Mouse (Mus musculus): ENCODE data around the gene Camta1. TPM values are rescaled to one million over a fixed set of nuclear protein-coding genes. Genes with fewer than 3 reads are reported as not detected.

The Camta1 gene
- polyA plus RNA-seq, 2 experiments: 7.3 to 32.8 TPM

DNA sequence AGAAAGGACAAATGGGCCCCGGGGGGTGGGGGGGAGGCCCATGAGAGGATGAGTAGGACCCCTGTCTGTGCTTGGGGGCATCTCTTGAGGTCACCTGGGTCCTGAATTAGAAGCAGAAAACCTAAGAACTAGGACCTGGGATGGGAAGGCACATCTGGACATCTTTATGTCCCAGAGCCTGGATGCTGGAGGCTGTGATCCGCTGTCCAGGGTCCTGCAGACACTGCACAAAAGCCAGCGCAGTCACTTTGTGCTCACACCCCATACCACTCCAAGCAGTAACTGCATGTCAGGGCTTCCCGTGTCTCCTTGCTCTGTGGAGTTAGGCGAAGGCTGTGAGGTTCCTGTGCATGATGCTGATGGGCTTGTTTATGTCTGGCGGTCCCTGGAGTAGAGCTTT is 699.8 kb downstream of the Camta1 start:
- DNase-seq (ENCODE audit: low read depth in 3 of 3, low spot score in 3 of 3) (no peak), ATAC-seq (ENCODE audit: insufficient read depth) (no peak)
- Histone ChIP-seq H3K4me2 (ENCODE audit: low read depth) (no peak overlapping the region), H3K27ac (no peak overlapping the region), H3K9ac (replicated peaks) (no peak overlapping the region), H3K9me3 (ENCODE audit: control insufficient read depth, low read length) (no peaks in the 10 kb centered on the region), H3K4me1 (replicated peaks; ENCODE audit: control insufficient read depth in 2 of 2, insufficient read depth in 2 of 2, low read length in 1 of 2) (no peaks in the 10 kb centered on the region), H3K27me3 (ENCODE audit: control insufficient read depth, insufficient read depth, low read length) (no peaks in the 10 kb centered on the region), H3K4me3 (ENCODE audit: insufficient read depth in 1 of 2, low read depth in 2 of 2, low read length in 2 of 2) (no peak overlapping the region), H3K36me3 (replicated peaks; ENCODE audit: control insufficient read depth, insufficient read depth, low read depth) (no peaks in the 10 kb centered on the region)
- no peak for TF ChIP-seq EP300 (IDR thresholded peaks at IDR 0.05; ENCODE audit: low read depth)
- no peak for TF ChIP-seq CTCF (IDR thresholded peaks at IDR 0.05; ENCODE audit: low read depth)
- 38% methylated on average over 6 of the region's 6 CpGs for WGBS (ENCODE audit: insufficient replicate concordance)

DNA sequence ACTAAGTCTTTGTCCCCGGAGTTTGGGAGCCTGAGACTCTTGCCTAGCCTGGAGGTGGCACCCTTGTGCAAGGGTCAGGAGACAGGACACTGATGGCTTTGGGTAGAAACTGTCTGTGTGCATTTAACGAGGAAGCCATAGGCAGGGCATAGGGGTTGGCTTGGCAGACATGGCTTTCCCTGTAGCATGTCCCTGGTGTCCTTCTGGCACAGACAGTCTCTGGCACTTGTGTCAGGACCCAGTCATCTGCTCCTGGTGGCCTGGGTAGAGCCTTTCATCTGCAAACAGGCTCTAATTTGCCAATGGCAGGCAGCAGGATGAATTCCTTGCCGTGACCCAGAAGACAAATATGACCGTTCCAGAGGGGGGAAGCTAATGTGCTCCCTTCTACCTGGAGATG is 700.7 kb downstream of the Camta1 start:
- no peaks in the 10 kb centered on the region for H3K9me3 ChIP-seq (ENCODE audit: control insufficient read depth, low read length)
- H3K4me2 ChIP-seq (ENCODE audit: low read depth): no peak overlapping the region
- no peaks in the 10 kb centered on the region for H3K36me3 ChIP-seq (replicated peaks; ENCODE audit: control insufficient read depth, insufficient read depth, low read depth)
- ATAC-seq (ENCODE audit: insufficient read depth): no peak
- H3K4me1 ChIP-seq (replicated peaks; ENCODE audit: control insufficient read depth in 2 of 2, insufficient read depth in 2 of 2, low read length in 1 of 2): no peaks in the 10 kb centered on the region
- 48% methylated on average over 4 of the region's 4 CpGs for WGBS (ENCODE audit: insufficient replicate concordance)
- no peaks in the 10 kb centered on the region for H3K27me3 ChIP-seq (ENCODE audit: control insufficient read depth, insufficient read depth, low read length)
- H3K9ac ChIP-seq (replicated peaks): no peak overlapping the region
- no peak overlapping the region for H3K27ac ChIP-seq
- H3K4me3 ChIP-seq (ENCODE audit: insufficient read depth in 1 of 2, low read depth in 2 of 2, low read length in 2 of 2): no peak overlapping the region
- no peak for DNase-seq (ENCODE audit: low read depth in 3 of 3, low spot score in 3 of 3)
- TF ChIP-seq EP300 (IDR thresholded peaks at IDR 0.05; ENCODE audit: low read depth) (no peak), CTCF (IDR thresholded peaks at IDR 0.05; ENCODE audit: low read depth) (no peak)

DNA sequence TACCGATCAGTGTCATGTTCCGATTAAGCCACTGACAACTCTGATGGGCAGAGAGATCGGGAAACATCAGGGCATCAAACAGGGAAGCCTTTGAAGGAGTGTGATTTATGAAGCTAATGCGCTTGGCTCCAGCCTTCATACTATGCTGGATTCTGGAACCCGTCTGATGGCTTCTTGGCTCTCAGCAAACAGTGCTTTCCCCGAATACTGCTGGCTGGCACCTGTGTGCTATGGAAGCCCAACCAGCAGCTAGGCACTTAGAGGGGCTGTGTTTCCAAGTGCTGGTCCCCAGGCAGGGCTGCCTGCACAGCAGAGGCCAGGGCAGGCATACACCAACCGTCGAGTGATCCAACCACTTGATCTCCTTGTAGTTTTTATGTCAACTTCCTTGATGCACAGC is 701.2 kb downstream of the Camta1 start:
- no peak for DNase-seq (ENCODE audit: low read depth in 3 of 3, low spot score in 3 of 3)
- 60% methylated on average over 8 of the region's 8 CpGs for WGBS (ENCODE audit: insufficient replicate concordance)

DNA sequence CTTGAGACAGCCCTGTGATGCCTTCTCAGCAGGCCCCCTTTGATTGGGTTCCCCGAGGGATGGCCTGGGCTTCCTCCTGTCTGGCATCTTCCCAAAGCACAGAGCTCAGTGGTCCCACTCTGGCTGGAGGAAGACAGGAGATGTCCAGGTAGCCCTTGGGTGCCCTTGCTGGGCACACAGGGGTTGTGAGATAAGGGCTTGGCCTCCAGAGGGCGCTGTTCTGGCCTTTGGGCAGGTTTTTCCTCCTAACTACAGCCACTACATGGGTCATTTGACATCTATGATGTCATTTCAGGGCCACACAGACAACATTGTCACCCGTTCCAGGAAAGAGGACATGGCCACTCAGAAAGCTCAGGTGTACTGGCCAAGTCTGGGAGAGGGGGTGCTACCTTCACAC is 703.4 kb downstream of the Camta1 start:
- Histone ChIP-seq H3K4me1 (replicated peaks; ENCODE audit: control insufficient read depth in 2 of 2, insufficient read depth in 2 of 2, low read length in 1 of 2) (no peaks in the 10 kb centered on the region), H3K9ac (replicated peaks) (no peak overlapping the region), H3K9me3 (ENCODE audit: control insufficient read depth, low read length) (no peaks in the 10 kb centered on the region), H3K27me3 (ENCODE audit: control insufficient read depth, insufficient read depth, low read length) (no peaks in the 10 kb centered on the region), H3K4me2 (ENCODE audit: low read depth) (no peak overlapping the region), H3K27ac (no peak overlapping the region), H3K36me3 (replicated peaks; ENCODE audit: control insufficient read depth, insufficient read depth, low read depth) (no peaks in the 10 kb centered on the region), H3K4me3 (ENCODE audit: insufficient read depth in 1 of 2, low read depth in 2 of 2, low read length in 2 of 2) (no peak overlapping the region)
- WGBS (ENCODE audit: insufficient replicate concordance): 32% methylated on average over 3 of the region's 3 CpGs
- TF ChIP-seq EP300 (IDR thresholded peaks at IDR 0.05; ENCODE audit: low read depth) (no peak), CTCF (IDR thresholded peaks at IDR 0.05; ENCODE audit: low read depth) (peak; percentile 45)
- ATAC-seq (ENCODE audit: insufficient read depth) (no peak), DNase-seq (ENCODE audit: low read depth in 3 of 3, low spot score in 3 of 3) (no peak)

More for the DNA sequence above, 701.2 kb downstream of the Camta1 start:
- no peak overlapping the region for H3K9ac ChIP-seq (replicated peaks)
- TF ChIP-seq EP300 (IDR thresholded peaks at IDR 0.05; ENCODE audit: low read depth) (no peak), CTCF (IDR thresholded peaks at IDR 0.05; ENCODE audit: low read depth) (no peak)
- no peaks in the 10 kb centered on the region for H3K9me3 ChIP-seq (ENCODE audit: control insufficient read depth, low read length)
- H3K27ac ChIP-seq: no peak overlapping the region
- no peaks in the 10 kb centered on the region for H3K36me3 ChIP-seq (replicated peaks; ENCODE audit: control insufficient read depth, insufficient read depth, low read depth)
- ATAC-seq (ENCODE audit: insufficient read depth): no peak
- H3K27me3 ChIP-seq (ENCODE audit: control insufficient read depth, insufficient read depth, low read length): no peaks in the 10 kb centered on the region
- no peaks in the 10 kb centered on the region for H3K4me1 ChIP-seq (replicated peaks; ENCODE audit: control insufficient read depth in 2 of 2, insufficient read depth in 2 of 2, low read length in 1 of 2)
- no peak overlapping the region for H3K4me3 ChIP-seq (ENCODE audit: insufficient read depth in 1 of 2, low read depth in 2 of 2, low read length in 2 of 2)
- no peak overlapping the region for H3K4me2 ChIP-seq (ENCODE audit: low read depth)

DNA sequence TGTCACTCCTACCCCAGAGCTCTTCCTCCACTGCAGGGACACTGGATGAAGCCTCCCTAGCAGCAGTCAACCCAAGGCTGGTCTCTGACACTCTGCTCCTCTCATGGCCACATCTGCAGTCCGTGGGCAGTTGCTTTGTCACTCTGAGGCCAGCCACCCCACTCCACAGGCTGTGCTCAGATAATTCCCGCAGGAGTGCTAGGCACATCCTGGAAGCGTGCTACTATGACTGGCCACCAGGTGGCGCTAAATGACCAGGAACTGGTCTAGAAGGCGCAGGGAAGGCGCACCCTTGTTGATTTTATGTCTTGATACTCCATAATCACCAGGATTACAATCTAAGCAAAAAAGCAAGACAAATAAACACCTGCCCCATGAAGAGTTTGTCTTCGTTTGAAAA is 704.8 kb downstream of the Camta1 start:
- H3K4me2 ChIP-seq (ENCODE audit: low read depth): no peak overlapping the region
- no peaks in the 10 kb centered on the region for H3K4me1 ChIP-seq (replicated peaks; ENCODE audit: control insufficient read depth in 2 of 2, insufficient read depth in 2 of 2, low read length in 1 of 2)
- no peak overlapping the region for H3K27ac ChIP-seq
- DNase-seq (ENCODE audit: low read depth in 3 of 3, low spot score in 3 of 3) (peak in 2 of 3 experiments; percentile 17 to 20), ATAC-seq (ENCODE audit: insufficient read depth) (no peak)
- no peaks in the 10 kb centered on the region for H3K36me3 ChIP-seq (replicated peaks; ENCODE audit: control insufficient read depth, insufficient read depth, low read depth)
- 5% methylated on average over 7 of the region's 7 CpGs for WGBS (ENCODE audit: insufficient replicate concordance)
- H3K27me3 ChIP-seq (ENCODE audit: control insufficient read depth, insufficient read depth, low read length): no peaks in the 10 kb centered on the region
- no peak overlapping the region for H3K4me3 ChIP-seq (ENCODE audit: insufficient read depth in 1 of 2, low read depth in 2 of 2, low read length in 2 of 2)
- H3K9me3 ChIP-seq (ENCODE audit: control insufficient read depth, low read length): no peaks in the 10 kb centered on the region
- no peak overlapping the region for H3K9ac ChIP-seq (replicated peaks)
- peak; percentile 94 for TF ChIP-seq CTCF (IDR thresholded peaks at IDR 0.05; ENCODE audit: low read depth)
- no peak for TF ChIP-seq EP300 (IDR thresholded peaks at IDR 0.05; ENCODE audit: low read depth)
